Mouse (Mus musculus) MEL (cell line): ENCODE results near the gene Gm10401. TPM values are rescaled to one million over a fixed set of nuclear protein-coding genes. Genes with fewer than 3 reads are reported as not detected.
"Not testable (repeated sequence)": the region's sequence is repeated elsewhere in the genome, so short reads cannot be mapped to it uniquely, and the experiment has no call there.

Experiments
- DNase-seq: peaks from one replicate; pipeline ENCODE4 v3.0.0; 2011; ENCODE audit warnings: low read depth, low spot score
- H3K27ac ChIP-seq: 2 replicates; pipeline ENCODE4 v1.5.1; 2012; ENCODE audit warnings: low read depth, mild to moderate bottlenecking, control low read depth, low read length, moderate library complexity; ENCODE audit not compliant: control insufficient read depth
- H3K27me3 ChIP-seq, 2 experiments: fragments of 150-350 bp in 1 of 2; sonication (generic) in 1 of 2; 2 replicates each; pipeline ENCODE4 v1.6.1; 2012; ENCODE audit warnings: low read length in 2 of 2, mild to moderate bottlenecking in 2 of 2, improper control_type of control experiment in 1 of 2, moderate library complexity in 1 of 2; ENCODE audit not compliant: insufficient read depth in 2 of 2, control insufficient read depth in 1 of 2
- H3K36me3 ChIP-seq, 2 experiments: 2 replicates each; pipeline ENCODE4 v1.6.1; 2012 to 2014; ENCODE audit warnings: low read length in 2 of 2, improper control_type of control experiment in 1 of 2, inconsistent platforms in 1 of 2, mild to moderate bottlenecking in 1 of 2; ENCODE audit not compliant: insufficient read depth in 2 of 2, control insufficient read depth in 1 of 2
- H3K4me1 ChIP-seq, 2 experiments: fragments of 150-350 bp in 1 of 2; sonication (generic) in 1 of 2; 2 replicates each; pipeline ENCODE4 v1.6.1; 2012; ENCODE audit warnings: low read length in 2 of 2, improper control_type of control experiment in 1 of 2, mild to moderate bottlenecking in 1 of 2; ENCODE audit not compliant: insufficient read depth in 2 of 2, control insufficient read depth in 1 of 2
- H3K4me3 ChIP-seq, 2 experiments: fragments of 150-350 bp in 1 of 2; sonication (generic) in 1 of 2; 2 replicates each; pipeline ENCODE4 v1.5.1; 2012; ENCODE audit warnings: low read depth in 2 of 2, low read length in 2 of 2, mild to moderate bottlenecking in 2 of 2, moderate library complexity in 2 of 2, control low read depth in 1 of 2, improper control_type of control experiment in 1 of 2; ENCODE audit not compliant: control insufficient read depth in 1 of 2, insufficient read depth in 1 of 2
- H3K79me2 ChIP-seq: 2 replicates; pipeline ENCODE4 v1.6.1; 2012; ENCODE audit warnings: mild to moderate bottlenecking, low read length, moderate library complexity; ENCODE audit not compliant: control insufficient read depth, poor library complexity, insufficient read depth
- H3K9ac ChIP-seq: 2 replicates; pipeline ENCODE4 v1.6.1; 2012; ENCODE audit warnings: low read depth, mild to moderate bottlenecking, control low read depth, low read length, moderate library complexity; ENCODE audit not compliant: control insufficient read depth, poor library complexity, severe bottlenecking
- H3K9me3 ChIP-seq: fragments of 150-350 bp; sonication (generic); replicated peaks from 2 replicates; pipeline ENCODE4 v1.6.1; 2012; ENCODE audit warnings: mild to moderate bottlenecking, low read length, improper control_type of control experiment, moderate library complexity; ENCODE audit not compliant: insufficient read depth
- CHD1 ChIP-seq: IDR thresholded peaks from 2 replicates; pipeline ENCODE4 v1.6.1; 2012; ENCODE audit warnings: low read depth, mild to moderate bottlenecking, inconsistent platforms, low read length, improper control_type of control experiment
- CHD2 ChIP-seq: IDR thresholded peaks from 2 replicates; pipeline ENCODE4 v1.6.1; 2011; ENCODE audit warnings: low read length, improper control_type of control experiment
- CTCF ChIP-seq, 3 experiments: IDR thresholded peaks in 2 of 3; conservative IDR thresholded peaks in 1 of 3; 2 replicates each; pipeline ENCODE4 v1.5.1; 2011 to 2012; ENCODE audit warnings: low read length in 3 of 3, low read depth in 2 of 3, mild to moderate bottlenecking in 2 of 3, improper control_type of control experiment in 1 of 3, inconsistent platforms in 1 of 3, mixed read lengths in 1 of 3, moderate library complexity in 1 of 3; ENCODE audit not compliant: control insufficient read depth in 1 of 3, insufficient read depth in 1 of 3, poor library complexity in 1 of 3, severe bottlenecking in 1 of 3
- GABPA ChIP-seq: IDR thresholded peaks from 2 replicates; pipeline ENCODE4 v1.6.1; 2012; ENCODE audit warnings: low read depth, mild to moderate bottlenecking, inconsistent platforms, low read length, improper control_type of control experiment, moderate library complexity
- KAT2A ChIP-seq: conservative IDR thresholded peaks from 2 replicates; pipeline ENCODE4 v1.6.1; 2012; ENCODE audit warnings: low read depth, low read length, improper control_type of control experiment, inconsistent platforms
- MAZ ChIP-seq: IDR thresholded peaks from 2 replicates; pipeline ENCODE4 v1.6.1; 2012; ENCODE audit warnings: low read depth, mild to moderate bottlenecking, inconsistent platforms, low read length, improper control_type of control experiment
- MXI1 ChIP-seq: IDR thresholded peaks from 2 replicates; pipeline ENCODE4 v1.6.1; 2011; ENCODE audit warnings: mild to moderate bottlenecking, low read depth, low read length, improper control_type of control experiment
- POLR2A ChIP-seq, 2 experiments: IDR thresholded peaks; 2 replicates each; pipeline ENCODE4 v1.6.1; 2011 to 2012; ENCODE audit warnings: low read length in 2 of 2, mild to moderate bottlenecking in 2 of 2, control low read depth in 1 of 2, improper control_type of control experiment in 1 of 2, low read depth in 1 of 2, moderate library complexity in 1 of 2; ENCODE audit not compliant: control insufficient read depth in 1 of 2, insufficient read depth in 1 of 2, poor library complexity in 1 of 2
- POLR2AphosphoS2 ChIP-seq: IDR thresholded peaks from 2 replicates; pipeline ENCODE4 v1.6.1; 2011; ENCODE audit warnings: low read length, improper control_type of control experiment
- SMC3 ChIP-seq: IDR thresholded peaks from 2 replicates; pipeline ENCODE4 v1.6.1; 2011; ENCODE audit warnings: low read depth, low read length, improper control_type of control experiment
- TCF12 ChIP-seq: IDR thresholded peaks from 2 replicates; pipeline ENCODE4 v1.6.1; 2014; ENCODE audit warnings: low read depth, mild to moderate bottlenecking, inconsistent platforms, low read length, improper control_type of control experiment, moderate library complexity
- UBTF ChIP-seq: IDR thresholded peaks from 2 replicates; pipeline ENCODE4 v1.6.1; 2012; ENCODE audit warnings: low read depth, mild to moderate bottlenecking, inconsistent platforms, low read length, improper control_type of control experiment, moderate library complexity, borderline replicate concordance; ENCODE audit not compliant: insufficient read depth
- USF1 ChIP-seq: IDR thresholded peaks from 2 replicates; pipeline ENCODE4 v1.6.1; 2014; ENCODE audit warnings: low read depth, mild to moderate bottlenecking, inconsistent platforms, low read length, improper control_type of control experiment, moderate library complexity
- polyA plus RNA-seq, 2 experiments: library from polyadenylated mRNA; stranded (reverse) in 1 of 2; unstranded in 1 of 2; fragments of >175 nt in 1 of 2; fragments of >200 nt in 1 of 2; gene quantifications; 2 replicates each; pipeline versions ENCODE4 v1.2.1 to v1.2.4; 2012; ENCODE audit warnings: low replicate concordance in 2 of 2, low read depth in 1 of 2; ENCODE audit not compliant: insufficient read length in 2 of 2, insufficient read depth in 1 of 2, missing spikeins in 1 of 2
- total RNA-seq: library from RNA; depleted of rRNA; stranded (reverse); fragments of 300-350 nt; gene quantifications from 2 replicates; pipeline ENCODE4 v1.2.3, GENCODE M21; 2012

Gene Gm10401
- total and polyA plus RNA-seq, 3 experiments = 0.56 to 3.5 TPM; not detected in 1

GRCm38 (mm10) chr5:115111156-115111555, 13.1 kb upstream of the Gm10401 start:
- Histone ChIP-seq H3K9me3 (no peaks in the 10 kb centered on the region), H3K4me3 (no peak overlapping the region), H3K36me3 (no peaks in the 10 kb centered on the region), H3K27ac (no peak overlapping the region), H3K79me2 (no peaks in the 10 kb centered on the region), H3K9ac (no peak overlapping the region), H3K27me3 (no peaks in the 10 kb centered on the region), H3K4me1 (no peaks in the 10 kb centered on the region)
- TF ChIP-seq TCF12 (no peak), CHD2 (no peak), MAZ (no peak), SMC3 (no peak), KAT2A (no peak), CHD1 (no peak), GABPA (no peak), USF1 (no peak), UBTF (no peak), MXI1 (no peak), POLR2A (IDR thresholded peaks at IDR 0.05; ENCODE audit: control insufficient read depth in 1 of 2, insufficient read depth in 1 of 2, low read depth in 1 of 2, low read length in 2 of 2, poor library complexity in 1 of 2) (no peak)
- DNase-seq = no peak

GRCm38 (mm10) chr5:115103253-115103652, 5.2 kb upstream of the Gm10401 start:
- H3K4me1 ChIP-seq, H3K9ac ChIP-seq, H3K27me3 ChIP-seq, H3K36me3 ChIP-seq, H3K79me2 ChIP-seq, DNase-seq, H3K27ac ChIP-seq, H3K4me3 ChIP-seq, H3K9me3 ChIP-seq: not testable (repeated sequence)

- Histone ChIP-seq H3K9ac (no peak overlapping the region), H3K27ac (no peak overlapping the region), H3K79me2 (no peaks in the 10 kb centered on the region), H3K9me3 (no peaks in the 10 kb centered on the region), H3K36me3 (peaks cover 0 to 2% of the 10 kb centered on the region in 2 experiments; a peak in 2 of 4 replicates), H3K4me1 (no peaks in the 10 kb centered on the region), H3K27me3 (no peaks in the 10 kb centered on the region), H3K4me3 (no peak overlapping the region)
- DNase-seq = no peak
- peak in 1 of 3 experiments; percentile 23; a peak in 1 of 6 replicates for TF ChIP-seq CTCF (IDR thresholded peaks at IDR 0.05 in 2 of 3, conservative IDR thresholded peaks at IDR 0.05 in 1 of 3; ENCODE audit: control insufficient read depth in 1 of 3, insufficient read depth in 1 of 3, low read depth in 2 of 3, low read length in 3 of 3, poor library complexity in 1 of 3, severe bottlenecking in 1 of 3)
- TF ChIP-seq POLR2AphosphoS2 = no peak
- TF ChIP-seq SMC3 = peak; percentile 33; the same call in 1 of the 2 replicates
Observed at GRCm38 (mm10) chr5:115102231-115102630, 4.1 kb upstream of the Gm10401 start.
